Mouse (Mus musculus): ENCODE measurements around the gene Acox1.

DNA sequence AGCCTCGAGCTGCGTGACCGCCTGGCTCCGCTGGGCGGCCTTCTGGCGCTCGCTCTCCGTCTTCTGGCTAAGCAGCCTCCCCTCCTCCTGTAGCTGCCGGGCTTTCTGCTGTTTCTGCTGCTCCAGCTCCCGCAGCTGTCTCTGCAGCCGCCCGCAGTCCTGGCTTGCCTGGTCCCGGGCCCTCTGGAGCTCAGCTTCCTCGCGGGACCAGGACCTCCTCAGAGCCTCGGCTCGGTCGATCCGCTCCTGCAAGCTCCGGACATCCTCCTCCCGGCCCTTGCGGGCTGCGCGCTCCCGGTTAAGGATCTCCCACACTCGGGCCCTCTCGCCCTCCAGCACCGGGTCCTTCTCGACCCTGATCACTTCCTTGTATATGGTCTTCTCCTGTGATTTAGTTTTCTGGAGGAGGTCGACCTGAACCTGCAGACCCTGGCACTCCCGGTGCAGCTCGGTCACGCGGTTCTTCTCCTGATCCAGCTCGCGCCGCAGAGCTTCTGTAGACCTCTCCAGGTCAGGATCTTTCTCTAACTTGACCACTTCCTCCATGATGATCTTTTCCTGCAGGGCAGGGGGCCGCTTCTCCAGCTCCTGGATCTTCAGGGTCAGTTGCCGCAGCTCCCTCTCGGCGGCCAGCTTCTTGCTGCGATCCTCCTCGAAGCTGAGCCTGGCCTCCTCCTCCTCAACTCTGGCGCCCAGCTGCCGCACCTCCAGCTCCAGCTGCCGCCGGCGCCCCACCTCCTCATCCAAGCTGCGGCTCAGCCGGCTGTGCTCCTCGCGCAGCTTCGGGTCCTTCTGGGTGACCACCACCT, 23.3 kb upstream of the Acox1 start:
- TF ChIP-seq TCF12 (IDR thresholded peaks at IDR 0.05; ENCODE audit: low read depth, low read length) (no peak), ZC3H11A (IDR thresholded peaks at IDR 0.05; ENCODE audit: low read depth, low read length) (no peak), CHD1 (IDR thresholded peaks at IDR 0.05; ENCODE audit: low read depth, low read length) (no peak), JUND (conservative IDR thresholded peaks at IDR 0.05; ENCODE audit: low read depth, low read length) (no peak), CTCF (conservative IDR thresholded peaks at IDR 0.05 in 1 of 2, IDR thresholded peaks at IDR 0.05 in 1 of 2; ENCODE audit: low read depth in 2 of 2, low read length in 2 of 2) (no peak), EP300 (IDR thresholded peaks at IDR 0.05; ENCODE audit: low read length) (no peak), MAZ (IDR thresholded peaks at IDR 0.05; ENCODE audit: low read depth, low read length) (no peak), SIN3A (IDR thresholded peaks at IDR 0.05; ENCODE audit: low read length) (no peak), POLR2A (IDR thresholded peaks at IDR 0.05; ENCODE audit: low read depth, low read length) (no peak), SMC3 (IDR thresholded peaks at IDR 0.05; ENCODE audit: low read depth, low read length) (no peak), NELFE (IDR thresholded peaks at IDR 0.05; ENCODE audit: low read depth, low read length) (no peak), HCFC1 (IDR thresholded peaks at IDR 0.05; ENCODE audit: low read depth, low read length) (no peak), PAX5 (IDR thresholded peaks at IDR 0.05; ENCODE audit: low read length) (no peak), POLR2AphosphoS2 (IDR thresholded peaks at IDR 0.05; ENCODE audit: low read depth, low read length) (no peak)
